Mouse (Mus musculus) gastrocnemius, adult 2 months (tissue): ENCODE measurements around the gene Lhfpl4. TPM values are rescaled to one million over a fixed set of nuclear protein-coding genes. Genes with fewer than 3 reads are reported as not detected.

Experiments
- DNase-seq: peaks from one replicate; pipeline ENCODE4 v3.0.0; 2022
- H3K27ac ChIP-seq: fragments of 200-600 bp; 2 replicates; pipeline ENCODE4 v1.8.1; 2022; ENCODE audit warnings: mild to moderate bottlenecking
- H3K4me3 ChIP-seq: fragments of 200-600 bp; 2 replicates; pipeline ENCODE4 v1.8.1; 2022; ENCODE audit warnings: mild to moderate bottlenecking, moderate library complexity
- CTCF ChIP-seq: fragments of 200-600 bp; IDR thresholded peaks from 2 replicates; pipeline ENCODE4 v1.8.1; 2022; ENCODE audit warnings: antibody characterized with exemption, mild to moderate bottlenecking, moderate library complexity
- intact Hi-C: fragments of 180-260 bp; cut with DNase I; formaldehyde crosslinking; loops from one replicate; pipeline ENCODE4 v1.15.1; 2025
- total RNA-seq, 2 experiments: library from RNA; stranded (reverse); gene quantifications; 2 replicates each; pipeline ENCODE4 v1.2.3; 2021

The Lhfpl4 gene
- total RNA-seq, 2 experiments from 2014 or later: 0.39 to 0.54 TPM

GRCm38 (mm10) chr6:113160106-113160505, 35.1 kb downstream of the Lhfpl4 start:
- DNase-seq: no peak
- TF ChIP-seq CTCF: no peak
- Histone ChIP-seq H3K4me3 (no peak overlapping the region), H3K27ac (no peak overlapping the region)
- intact Hi-C loops: no loop called here

- no peak for TF ChIP-seq CTCF
Observed at GRCm38 (mm10) chr6:113156064-113156463, 39.1 kb downstream of the Lhfpl4 start.

GRCm38 (mm10) chr6:113154886-113155285, 40.3 kb downstream of the Lhfpl4 start:
- intact Hi-C loops: no loop called here
- H3K27ac ChIP-seq: no peak overlapping the region
- H3K4me3 ChIP-seq: no peak overlapping the region
- TF ChIP-seq CTCF: no peak
- DNase-seq: no peak

More at GRCm38 (mm10) chr6:113156064-113156463, 39.1 kb downstream of the Lhfpl4 start:
- no peak overlapping the region for H3K27ac ChIP-seq
- intact Hi-C loops: no loop called here
- H3K4me3 ChIP-seq: no peak overlapping the region
- no peak for DNase-seq

DNA sequence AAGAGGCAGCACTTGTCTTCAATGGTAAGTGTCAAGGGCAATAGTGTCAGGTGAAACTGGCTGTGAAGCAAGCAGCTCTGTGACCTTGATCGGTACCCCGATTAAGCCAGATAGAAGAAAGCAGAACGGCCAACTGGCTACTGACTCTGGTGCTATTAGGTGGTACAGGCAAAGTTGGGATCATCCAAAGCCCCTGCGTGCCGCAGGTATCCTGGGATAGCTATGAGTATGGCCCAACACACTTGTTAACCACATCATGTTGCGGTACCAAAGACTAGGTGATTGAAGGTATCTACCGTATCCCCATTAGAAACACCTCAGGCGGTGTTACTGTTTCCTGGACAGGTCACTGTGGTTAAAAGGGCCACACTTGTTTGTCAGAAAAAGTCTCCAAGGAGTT, 41.1 kb downstream of the Lhfpl4 start:
- Histone ChIP-seq H3K4me3 (no peak overlapping the region), H3K27ac (no peak overlapping the region)
- intact Hi-C loops: no loop called here
- DNase-seq: no peak
- no peak for TF ChIP-seq CTCF

GRCm38 (mm10) chr6:113145249-113145648, 49.9 kb downstream of the Lhfpl4 start:
- TF ChIP-seq CTCF: no peak
- Histone ChIP-seq H3K27ac (no peak overlapping the region), H3K4me3 (no peak overlapping the region)
- no peak for DNase-seq
- intact Hi-C loops: no loop called here

GRCm38 (mm10) chr6:113144764-113145163, 50.4 kb downstream of the Lhfpl4 start:
- no peak for TF ChIP-seq CTCF
- Histone ChIP-seq H3K4me3 (no peak overlapping the region), H3K27ac (0 out of 2 replicates have a peak overlapping the region, but pooled peaks have one; percentile 6)
- intact Hi-C loops: loop anchor here (5.0 kb wide), 1 partner anchor 107 kb away; no protein-coding TSS in a partner anchor
- no peak for DNase-seq

GRCm38 (mm10) chr6:113141389-113142094, 53.6 kb downstream of the Lhfpl4 start:
- no peak for TF ChIP-seq CTCF
- no peak overlapping the region for H3K4me3 ChIP-seq
- intact Hi-C loops: loop anchor here (5.0 kb wide), 1 partner anchor 104 kb away; no protein-coding TSS in a partner anchor
- DNase-seq: no peak
- no peak overlapping the region for H3K27ac ChIP-seq

DNA sequence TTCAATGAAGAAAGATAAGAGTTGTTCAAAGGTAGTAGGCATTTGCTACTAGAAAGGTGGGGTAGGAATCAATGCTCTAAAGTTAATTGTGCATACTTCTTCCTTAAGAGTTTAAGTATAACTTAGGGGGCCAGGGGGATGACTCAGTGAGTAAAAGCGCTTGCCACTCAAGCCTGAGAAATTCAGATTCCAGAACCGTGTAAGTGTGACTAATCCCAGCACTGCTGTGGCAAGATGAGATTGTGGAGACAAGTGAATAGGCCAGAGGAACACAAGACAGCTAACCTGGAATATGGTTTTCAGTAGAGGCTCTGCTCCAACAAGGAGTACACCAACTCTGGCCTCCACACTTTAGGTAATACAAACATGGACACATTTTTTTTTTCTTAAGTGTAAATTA, 61.8 kb downstream of the Lhfpl4 start:
- Histone ChIP-seq H3K4me3 (no peak overlapping the region), H3K27ac (no peak overlapping the region)
- no peak for TF ChIP-seq CTCF
- intact Hi-C loops: no loop called here
- no peak for DNase-seq

DNA sequence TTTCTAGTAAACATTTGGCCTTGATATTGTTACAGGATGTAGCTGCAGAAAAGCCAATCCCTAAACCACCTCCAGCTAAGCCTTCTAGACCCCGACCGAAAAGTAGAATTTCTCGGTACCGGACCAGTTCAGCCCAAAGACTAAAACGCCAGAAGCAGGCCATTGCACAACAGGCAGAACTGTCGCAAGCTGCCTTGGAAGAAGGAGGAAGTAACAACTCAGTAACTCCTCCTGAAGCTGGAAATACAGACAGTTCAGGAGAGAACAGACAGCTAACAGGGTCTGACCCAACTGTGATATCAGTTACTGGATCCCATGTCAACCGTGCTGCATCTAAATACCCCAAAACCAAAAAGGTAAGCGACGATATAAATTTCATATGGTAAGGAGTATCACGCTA, 74.4 kb downstream of the Lhfpl4 start:
- no peak overlapping the region for H3K27ac ChIP-seq
- TF ChIP-seq CTCF: no peak
- no peak overlapping the region for H3K4me3 ChIP-seq
- peak; percentile 17 for DNase-seq
- intact Hi-C loops: no loop called here

Other genes with a start within 250 kb of the Lhfpl4 start
- gene Srgap3, start 248.1 kb downstream of the Lhfpl4 start, total RNA-seq: 1 to 10 TPM in 1 of 2 experiments, under 1 TPM in 1; 0.51 to 2.0 TPM
- gene Thumpd3, start 149.2 kb downstream of the Lhfpl4 start, total RNA-seq: 10 to 100 TPM; 13.7 to 14.5 TPM
- gene Setd5, start 118.0 kb downstream of the Lhfpl4 start, total RNA-seq: 10 to 100 TPM; 28.4 to 29.3 TPM
- 10 to 100 TPM; 14.9 to 16.0 TPM for gene Mtmr14, start 42.5 kb upstream of the Lhfpl4 start, total RNA-seq
- gene Cpne9, start 86.9 kb upstream of the Lhfpl4 start, total RNA-seq: not detected
- 10 to 100 TPM; 10.2 to 10.3 TPM for gene Brpf1, start 111.8 kb upstream of the Lhfpl4 start, total RNA-seq
- gene Ogg1, start 131.6 kb upstream of the Lhfpl4 start, total RNA-seq: 1 to 10 TPM; 3.9 to 5.2 TPM
- gene Camk1, start 148.6 kb upstream of the Lhfpl4 start, total RNA-seq: 10 to 100 TPM; 39.3 to 39.5 TPM
- 10 to 100 TPM; 14.1 to 15.5 TPM for gene Tada3, start 182.5 kb upstream of the Lhfpl4 start, total RNA-seq
- gene Arpc4, start 182.7 kb upstream of the Lhfpl4 start, total RNA-seq: 10 to 100 TPM; 47.4 to 53.4 TPM
- 1 to 10 TPM in 1 of 2 experiments, under 1 TPM in 1; 0.48 to 1.3 TPM for gene Ttll3, start 193.9 kb upstream of the Lhfpl4 start, total RNA-seq
- gene Rpusd3, start 224.0 kb upstream of the Lhfpl4 start, total RNA-seq: 1 to 10 TPM; 7.7 to 8.3 TPM
- 1 to 10 TPM in 1 of 2 experiments, under 1 TPM in 1; 0.97 to 5.0 TPM for gene Cidec, start 240.4 kb upstream of the Lhfpl4 start, total RNA-seq
- gene Jagn1, start 247.2 kb upstream of the Lhfpl4 start, total RNA-seq: 10 to 100 TPM; 28.2 to 29.7 TPM